Mouse (Mus musculus): ENCODE results near the gene Sphk1. TPM values are rescaled to one million over a fixed set of nuclear protein-coding genes. Genes with fewer than 3 reads are reported as not detected.

Gene Sphk1
- polyA plus RNA-seq, 1 experiment from 2014 or later = 15.3 TPM

DNA sequence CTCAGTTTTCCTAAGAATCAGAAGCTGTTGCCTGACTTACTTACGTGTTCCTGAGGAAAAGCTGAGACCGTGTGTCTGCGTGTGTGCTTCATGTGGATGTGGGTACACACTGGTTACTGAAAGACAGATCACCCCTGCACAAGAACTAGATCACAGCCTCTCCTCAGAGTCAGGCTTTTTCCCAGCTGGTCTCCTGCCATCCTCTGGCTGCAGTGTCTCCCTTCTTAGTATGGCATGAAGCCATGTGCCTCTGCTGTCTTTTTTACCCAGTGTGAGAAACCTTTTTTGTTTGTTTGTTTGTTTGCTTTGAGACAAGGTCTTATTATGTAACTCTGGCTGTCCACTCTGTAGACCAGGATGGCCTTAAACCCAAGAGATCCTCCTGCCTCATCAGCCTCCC lies 48.6 kb downstream of the Sphk1 start:
- WGBS = 96% methylated on average over 3 of the region's 3 CpGs
- ATAC-seq (ENCODE audit: insufficient read depth, low FRiP score) = no peak
- Histone ChIP-seq H3K4me1 (ENCODE audit: control insufficient read depth, insufficient read depth, low read length) (peaks cover 19% of the 10 kb centered on the region; the same call in 1 of the 2 replicates), H3K36me3 (ENCODE audit: control insufficient read depth, insufficient read depth, low read length) (no peaks in the 10 kb centered on the region), H3K9ac (ENCODE audit: low read length) (no peak overlapping the region), H3K9me3 (replicated peaks; ENCODE audit: control insufficient read depth, low read length) (no peaks in the 10 kb centered on the region), H3K4me2 (ENCODE audit: low read depth, low read length) (no peak overlapping the region), H3K27me3 (ENCODE audit: control insufficient read depth, insufficient read depth, low read length) (no peaks in the 10 kb centered on the region), H3K27ac (ENCODE audit: low read length) (no peak overlapping the region), H3K4me3 (replicated peaks; ENCODE audit: low read length) (no peak overlapping the region)

DNA sequence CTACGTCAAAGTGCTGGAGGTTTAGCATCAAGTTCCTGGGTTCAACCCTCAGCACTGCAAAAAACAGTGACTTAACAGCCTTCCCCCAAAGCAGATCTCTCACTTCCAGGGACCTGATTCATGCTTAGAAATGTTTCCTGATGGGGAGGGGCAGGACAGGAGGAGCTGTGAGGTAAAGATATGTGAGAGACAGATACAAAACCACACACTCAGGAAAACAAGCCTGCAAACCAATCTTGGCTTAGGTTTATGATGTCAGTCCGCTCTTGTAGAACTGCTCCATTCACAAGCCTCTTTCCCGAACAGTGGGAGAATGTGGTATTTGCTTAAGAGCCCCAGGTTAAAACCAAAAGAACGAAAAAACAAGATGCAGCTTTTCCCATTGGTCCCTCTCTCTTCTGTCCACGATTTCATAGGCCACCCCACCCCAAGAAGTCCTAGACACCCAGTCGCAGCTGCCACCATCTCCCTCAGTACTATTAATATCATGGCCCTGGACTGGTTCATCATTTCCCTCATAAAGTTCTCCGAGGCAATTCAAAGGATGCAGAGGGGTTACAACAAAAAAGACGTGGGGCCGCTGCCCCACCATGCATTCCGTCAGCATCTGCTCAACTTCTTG lies 49.4 kb downstream of the Sphk1 start:
- 24% methylated on average over 10 of the region's 10 CpGs for WGBS
- Histone ChIP-seq H3K4me3 (replicated peaks; ENCODE audit: low read length) (peak overlapping the region; percentile 94), H3K27me3 (ENCODE audit: control insufficient read depth, insufficient read depth, low read length) (no peaks in the 10 kb centered on the region), H3K4me2 (ENCODE audit: low read depth, low read length) (peak overlapping the region; percentile 89), H3K9ac (ENCODE audit: low read length) (peak overlapping the region; percentile 81), H3K4me1 (ENCODE audit: control insufficient read depth, insufficient read depth, low read length) (peaks cover 19% of the 10 kb centered on the region; the same call in 1 of the 2 replicates), H3K27ac (ENCODE audit: low read length) (no peak overlapping the region), H3K9me3 (replicated peaks; ENCODE audit: control insufficient read depth, low read length) (no peaks in the 10 kb centered on the region), H3K36me3 (ENCODE audit: control insufficient read depth, insufficient read depth, low read length) (no peaks in the 10 kb centered on the region)
- no peak for ATAC-seq (ENCODE audit: insufficient read depth, low FRiP score)

DNA sequence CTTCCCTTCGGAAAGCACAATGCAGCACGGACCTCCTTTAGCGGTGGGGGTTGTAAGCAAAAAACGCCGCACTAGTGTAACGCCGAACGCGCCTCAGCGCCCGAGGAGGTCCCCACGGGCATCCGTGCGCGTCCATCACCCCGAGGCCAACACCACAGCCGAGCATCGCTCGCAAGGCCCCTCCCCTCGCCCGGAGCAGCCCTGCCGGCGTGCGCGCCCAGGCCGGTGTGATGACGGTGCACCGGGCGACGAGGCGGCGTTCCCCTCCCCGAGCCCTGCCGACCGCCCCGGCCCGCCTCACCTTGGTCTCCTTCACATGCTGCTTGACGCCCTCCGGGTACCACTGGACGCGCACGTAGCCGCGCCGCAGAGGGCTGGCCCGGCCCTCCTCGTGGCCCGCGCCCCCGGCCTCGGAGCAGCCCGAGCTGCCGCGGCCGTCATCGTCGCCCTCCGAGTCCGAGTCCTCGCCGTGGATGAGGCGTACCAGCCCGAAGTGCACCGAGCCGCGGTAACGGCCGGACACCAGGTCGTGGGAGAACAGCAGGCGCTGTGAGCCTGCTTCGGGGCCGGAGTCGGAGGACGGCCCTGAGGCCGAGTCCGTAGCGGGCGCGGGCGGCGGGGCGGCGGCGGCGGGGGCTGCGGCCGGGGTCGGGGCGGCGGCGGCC lies 50.1 kb downstream of the Sphk1 start:
- WGBS = under 1% methylated on average over 90 of the region's 91 CpGs
- H3K4me3 ChIP-seq (replicated peaks; ENCODE audit: low read length) = peak overlapping the region; percentile 94
- H3K36me3 ChIP-seq (ENCODE audit: control insufficient read depth, insufficient read depth, low read length) = no peaks in the 10 kb centered on the region
- H3K27me3 ChIP-seq (ENCODE audit: control insufficient read depth, insufficient read depth, low read length) = no peaks in the 10 kb centered on the region
- peaks cover 19% of the 10 kb centered on the region; the same call in 1 of the 2 replicates for H3K4me1 ChIP-seq (ENCODE audit: control insufficient read depth, insufficient read depth, low read length)
- peak; percentile 66 for ATAC-seq (ENCODE audit: insufficient read depth, low FRiP score)
- peak overlapping the region; percentile 81 for H3K9ac ChIP-seq (ENCODE audit: low read length)
- H3K4me2 ChIP-seq (ENCODE audit: low read depth, low read length) = peak overlapping the region; percentile 89
- H3K27ac ChIP-seq (ENCODE audit: low read length) = peak overlapping the region; percentile 43
- H3K9me3 ChIP-seq (replicated peaks; ENCODE audit: control insufficient read depth, low read length) = no peaks in the 10 kb centered on the region

- H3K27ac ChIP-seq (ENCODE audit: low read length) = peak within 1 kb of the TSS; percentile 43
- 2% methylated on average over 50 of the region's 51 CpGs for WGBS
- H3K4me3 ChIP-seq (replicated peaks; ENCODE audit: low read length) = peak within 1 kb of the TSS; percentile 94
- peaks cover 14% of the 10 kb centered on the region; the same call in 1 of the 2 replicates for H3K4me1 ChIP-seq (ENCODE audit: control insufficient read depth, insufficient read depth, low read length)
- H3K9me3 ChIP-seq (replicated peaks; ENCODE audit: control insufficient read depth, low read length) = no peaks in the 10 kb centered on the region
- peak; percentile 89 for ATAC-seq (ENCODE audit: insufficient read depth, low FRiP score)
- peak within 1 kb of the TSS; percentile 81 for H3K9ac ChIP-seq (ENCODE audit: low read length)
- H3K27me3 ChIP-seq (ENCODE audit: control insufficient read depth, insufficient read depth, low read length) = no peaks in the 10 kb centered on the region
- H3K4me2 ChIP-seq (ENCODE audit: low read depth, low read length) = peak within 1 kb of the TSS; percentile 89
- no peaks in the 10 kb centered on the region for H3K36me3 ChIP-seq (ENCODE audit: control insufficient read depth, insufficient read depth, low read length)
Observed at GRCm38 (mm10) chr11:116581376-116581814, 50.7 kb downstream of the Sphk1 start, which contains the start of gene Ube2o. TSS of gene Ube2o (minus strand) at chr11:116581447.

DNA sequence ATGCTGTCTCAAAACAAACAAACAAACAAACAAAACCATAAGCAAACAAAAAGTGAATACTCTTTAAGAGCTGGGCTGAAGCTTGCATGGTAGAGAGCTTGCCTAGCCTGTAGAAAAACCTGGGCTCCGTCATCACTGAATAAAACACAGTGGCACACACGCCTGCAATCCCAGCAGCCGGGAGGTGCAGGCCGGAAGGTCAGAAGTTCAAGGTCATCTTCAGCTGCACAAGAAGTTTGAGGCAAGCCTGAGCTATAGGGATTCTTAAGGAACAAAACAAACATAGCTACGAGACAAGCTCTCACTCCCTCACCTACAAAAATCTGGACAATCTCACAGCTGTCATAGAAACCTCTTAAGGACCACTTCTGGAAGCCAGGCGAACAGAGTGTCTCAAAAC lies 55.0 kb downstream of the Sphk1 start:
- H3K4me3 ChIP-seq (replicated peaks; ENCODE audit: low read length) = no peak overlapping the region
- no peak overlapping the region for H3K27ac ChIP-seq (ENCODE audit: low read length)
- no peaks in the 10 kb centered on the region for H3K27me3 ChIP-seq (ENCODE audit: control insufficient read depth, insufficient read depth, low read length)
- no peak overlapping the region for H3K9ac ChIP-seq (ENCODE audit: low read length)
- H3K9me3 ChIP-seq (replicated peaks; ENCODE audit: control insufficient read depth, low read length) = no peaks in the 10 kb centered on the region
- no peaks in the 10 kb centered on the region for H3K36me3 ChIP-seq (ENCODE audit: control insufficient read depth, insufficient read depth, low read length)
- H3K4me1 ChIP-seq (ENCODE audit: control insufficient read depth, insufficient read depth, low read length) = no peaks in the 10 kb centered on the region
- WGBS = 62% methylated on average over 6 of the region's 6 CpGs
- H3K4me2 ChIP-seq (ENCODE audit: low read depth, low read length) = no peak overlapping the region
- ATAC-seq (ENCODE audit: insufficient read depth, low FRiP score) = no peak

Other genes with a start within 250 kb of the Sphk1 start
- gene Galr2, start 250.0 kb upstream of the Sphk1 start, polyA plus RNA-seq (2015; fragmentation: Nextera tagmentation; extraction: Ambion mirVana) = 0.26 and 0.45 TPM in 2 replicates
- gene Exoc7, start 223.7 kb upstream of the Sphk1 start, polyA plus RNA-seq (2015; fragmentation: Nextera tagmentation; extraction: Ambion mirVana) = 56.8 and 58.4 TPM in 2 replicates
- gene Foxj1, start 195.5 kb upstream of the Sphk1 start, polyA plus RNA-seq (2015; fragmentation: Nextera tagmentation; extraction: Ambion mirVana) = 0.39 and 0.41 TPM in 2 replicates
- gene Rnf157, start 117.9 kb upstream of the Sphk1 start, polyA plus RNA-seq (2015; fragmentation: Nextera tagmentation; extraction: Ambion mirVana) = 5.2 TPM in 2 replicates
- 30.2 and 34.8 TPM in 2 replicates for gene Ubald2, start 96.8 kb upstream of the Sphk1 start, polyA plus RNA-seq (2015; fragmentation: Nextera tagmentation; extraction: Ambion mirVana)
- gene Qrich2, start 64.7 kb upstream of the Sphk1 start, polyA plus RNA-seq (2015; fragmentation: Nextera tagmentation; extraction: Ambion mirVana) = 0.20 and 0.53 TPM in 2 replicates
- 190 and 195 TPM in 2 replicates for gene Prpsap1, start 36.7 kb upstream of the Sphk1 start, polyA plus RNA-seq (2015; fragmentation: Nextera tagmentation; extraction: Ambion mirVana)
- gene Ube2o, start 50.5 kb downstream of the Sphk1 start, polyA plus RNA-seq (2015; fragmentation: Nextera tagmentation; extraction: Ambion mirVana) = 4.8 and 5.1 TPM in 2 replicates
- not detected in 2 replicates for gene Aanat, start 55.5 kb downstream of the Sphk1 start, polyA plus RNA-seq (2015; fragmentation: Nextera tagmentation; extraction: Ambion mirVana)
- 8.2 and 9.3 TPM in 2 replicates for gene Rhbdf2, start 96.1 kb downstream of the Sphk1 start, polyA plus RNA-seq (2015; fragmentation: Nextera tagmentation; extraction: Ambion mirVana)
- 1.1 and 1.6 TPM in 2 replicates for gene Prcd, start 122.6 kb downstream of the Sphk1 start, polyA plus RNA-seq (2015; fragmentation: Nextera tagmentation; extraction: Ambion mirVana)
- gene Cygb, start 123.4 kb downstream of the Sphk1 start, polyA plus RNA-seq (2015; fragmentation: Nextera tagmentation; extraction: Ambion mirVana) = 19.6 and 24.8 TPM in 2 replicates
- gene St6galnac1, start 244.6 kb downstream of the Sphk1 start, polyA plus RNA-seq (2015; fragmentation: Nextera tagmentation; extraction: Ambion mirVana) = not detected in 2 replicates

Measured in stomach, embryonic 16.5 days (tissue).